Mouse (Mus musculus) WW6 (cell line): ENCODE measurements around the gene Zfp451.
A peak's percentile ranks its signal among the peaks of the same experiment; 100 is the strongest.
"Not testable (repeated sequence)": the region's sequence is repeated elsewhere in the genome, so short reads cannot be mapped to it uniquely, and the experiment has no call there.

Experiments used
- DNase-seq: peaks from one replicate; pipeline ENCODE4 v3.0.0-alpha.2; 2013; ENCODE audit warnings: low read depth, low spot score

The Zfp451 gene

GRCm38 (mm10) chr1:33757491-33758041 is 56.8 kb downstream of the Zfp451 start, which contains the start of gene Bag2:
Bag2 (minus strand) TSS chr1:33757795.
- no peak for DNase-seq

- DNase-seq, result no peak
Measured at GRCm38 (mm10) chr1:33757033-33757413, 57.4 kb downstream of the Zfp451 start.

- DNase-seq, result no peak
Measured at GRCm38 (mm10) chr1:33756258-33757032, 58.0 kb downstream of the Zfp451 start.

- no peak for DNase-seq
Measured at GRCm38 (mm10) chr1:33755799-33756198, 58.6 kb downstream of the Zfp451 start.

GRCm38 (mm10) chr1:33754965-33755735 is 59.2 kb downstream of the Zfp451 start:
- DNase-seq, result no peak

GRCm38 (mm10) chr1:33754089-33754488 is 60.3 kb downstream of the Zfp451 start:
- DNase-seq, result no peak

GRCm38 (mm10) chr1:33751283-33751682 is 63.1 kb downstream of the Zfp451 start:
- no peak for DNase-seq

GRCm38 (mm10) chr1:33749709-33750108 is 64.7 kb downstream of the Zfp451 start:
- not testable (repeated sequence) for DNase-seq

GRCm38 (mm10) chr1:33749109-33749508 is 65.3 kb downstream of the Zfp451 start:
- peak; percentile 31 for DNase-seq

GRCm38 (mm10) chr1:33745901-33746300 is 68.5 kb downstream of the Zfp451 start:
- no peak for DNase-seq

GRCm38 (mm10) chr1:33744815-33745214 is 69.6 kb downstream of the Zfp451 start:
- DNase-seq, result not testable (repeated sequence)

GRCm38 (mm10) chr1:33742903-33743302 is 71.5 kb downstream of the Zfp451 start:
- DNase-seq, result peak; percentile 52

GRCm38 (mm10) chr1:33739302-33739701 is 75.1 kb downstream of the Zfp451 start:
- DNase-seq, result peak; percentile 40

- DNase-seq, result no peak
Measured at GRCm38 (mm10) chr1:33738681-33739278, 75.6 kb downstream of the Zfp451 start.

- DNase-seq, result no peak
Measured at GRCm38 (mm10) chr1:33738281-33738680, 76.1 kb downstream of the Zfp451 start.

GRCm38 (mm10) chr1:33734001-33734685 is 80.3 kb downstream of the Zfp451 start:
- DNase-seq, result no peak

- DNase-seq, result no peak
Measured at GRCm38 (mm10) chr1:33733044-33733443, 81.4 kb downstream of the Zfp451 start.

GRCm38 (mm10) chr1:33725086-33725485 is 89.3 kb downstream of the Zfp451 start:
- DNase-seq, result no peak

GRCm38 (mm10) chr1:33724516-33724915 is 89.9 kb downstream of the Zfp451 start:
- no peak for DNase-seq

GRCm38 (mm10) chr1:33721020-33721419 is 93.4 kb downstream of the Zfp451 start:
- DNase-seq, result no peak

- no peak for DNase-seq
Measured at GRCm38 (mm10) chr1:33720231-33720630, 94.2 kb downstream of the Zfp451 start.
